Mouse (Mus musculus) limb, embryonic 14.5 days (tissue): ENCODE measurements around the gene Lcor. TPM values are rescaled to one million over a fixed set of nuclear protein-coding genes. Genes with fewer than 3 reads are reported as not detected.

Experiments
- ATAC-seq: fragments of 200-750 bp; cut with Nextera tagmentation; 2 replicates; pipeline ENCODE4 v1.8.0; 2017; ENCODE audit warnings: low read depth, moderate number of reproducible peaks, moderate TSS enrichment; ENCODE audit not compliant: low FRiP score
- DNase-seq: peaks from one replicate; pipeline ENCODE4 v3.0.0-alpha.2; 2015; ENCODE audit warnings: low spot score
- H3K27ac ChIP-seq: fragments of 300-500 bp; sonication (generic); replicated peaks from 2 replicates; pipeline ENCODE4 v1.5.1; 2014; ENCODE audit warnings: low read depth, mild to moderate bottlenecking, low read length, moderate library complexity, mixed read lengths
- H3K27me3 ChIP-seq: fragments of 300-500 bp; sonication (generic); 2 replicates; pipeline ENCODE4 v1.6.1; 2014; ENCODE audit warnings: low read length, mixed read lengths; ENCODE audit not compliant: control insufficient read depth, insufficient read depth
- H3K36me3 ChIP-seq: fragments of 300-500 bp; sonication (generic); 2 replicates; pipeline ENCODE4 v1.6.1; 2014; ENCODE audit warnings: mild to moderate bottlenecking, low read length, moderate library complexity, mixed read lengths; ENCODE audit not compliant: control insufficient read depth, insufficient read depth
- H3K4me1 ChIP-seq: fragments of 300-500 bp; sonication (generic); 2 replicates; pipeline ENCODE4 v1.6.1; 2014; ENCODE audit warnings: antibody characterized with exemption, low read length, mixed read lengths; ENCODE audit not compliant: control insufficient read depth, insufficient read depth
- H3K4me2 ChIP-seq: fragments of 300-500 bp; sonication (generic); replicated peaks from 2 replicates; pipeline ENCODE4 v1.6.1; 2014; ENCODE audit warnings: low read depth, mild to moderate bottlenecking, low read length, moderate library complexity; ENCODE audit not compliant: severe bottlenecking
- H3K4me3 ChIP-seq: fragments of 300-500 bp; sonication (generic); replicated peaks from 2 replicates; pipeline ENCODE4 v1.5.1; 2014; ENCODE audit warnings: low read length
- H3K9ac ChIP-seq: fragments of 300-500 bp; sonication (generic); 2 replicates; pipeline ENCODE4 v1.6.1; 2014; ENCODE audit warnings: mild to moderate bottlenecking, low read depth, low read length, moderate library complexity; ENCODE audit not compliant: severe bottlenecking
- H3K9me3 ChIP-seq: fragments of 300-500 bp; sonication (generic); 2 replicates; pipeline ENCODE4 v1.6.1; 2016; ENCODE audit warnings: low read length; ENCODE audit not compliant: control insufficient read depth
- POLR2A ChIP-seq: fragments of 200-500 bp; IDR thresholded peaks from 2 replicates; pipeline ENCODE4 v1.8.0; 2012; ENCODE audit warnings: inconsistent platforms, mild to moderate bottlenecking, moderate library complexity, borderline replicate concordance; ENCODE audit not compliant: insufficient read depth, insufficient read length; ENCODE audit errors: extremely low read depth
- WGBS: fragments of 180-500 bp; shearing (Covaris S2); extraction: QIAGEN DNeasy Blood & Tissue Kit; methylation state at CpG from one replicate; pipeline ENCODE4 v1.1.7; 2014; 5-methylcytosine and 5-hydroxymethylcytosine counted together
- polyA plus RNA-seq, 2 experiments: library from polyadenylated mRNA; depleted of rRNA in 1 of 2; stranded (reverse) in 1 of 2; unstranded in 1 of 2; fragments of >200 nt; fragmentation: Nextera tagmentation in 1 of 2; extraction: Ambion mirVana in 1 of 2; gene quantifications; 2 replicates each; pipeline versions ENCODE4 v1.2.1 to v1.2.3; 2012 to 2014

The Lcor gene
- polyA plus RNA-seq, 2 experiments, result 2.8 to 9.5 TPM

DNA sequence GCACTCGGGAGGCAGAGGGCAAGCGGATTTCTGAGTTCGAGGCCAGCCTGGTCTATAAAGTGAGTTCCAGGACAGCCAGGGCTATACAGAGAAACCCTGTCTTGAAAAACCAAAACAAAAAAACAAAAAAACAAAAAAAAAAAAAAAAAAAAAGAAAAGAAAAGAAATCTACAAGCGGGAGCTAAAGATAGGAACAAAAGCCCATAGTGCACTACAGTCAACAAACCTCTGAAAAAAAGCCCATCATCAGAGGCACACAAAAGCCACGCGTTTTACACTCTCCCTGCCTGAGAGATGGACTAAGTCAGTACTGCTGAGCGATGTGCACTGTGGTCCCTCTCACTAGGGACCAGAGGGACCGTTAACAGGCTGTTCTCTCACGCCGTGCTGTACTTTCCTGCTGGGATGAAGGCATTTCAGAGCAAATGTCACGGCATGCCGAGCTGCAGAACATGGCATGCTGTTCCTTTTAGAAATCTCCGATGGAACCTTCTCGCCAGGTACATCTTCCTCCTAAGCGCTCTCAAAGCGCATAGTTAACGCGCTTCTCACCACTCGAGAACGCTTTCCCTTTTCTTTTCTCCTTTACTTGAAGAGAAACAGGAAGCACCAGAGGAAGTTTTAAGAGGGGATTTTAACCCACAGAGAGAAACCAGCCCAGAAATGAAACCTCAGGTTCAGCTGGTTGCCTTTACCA is 40.4 kb upstream of the Lcor start:
- H3K9me3 ChIP-seq, result no peaks in the 10 kb centered on the region
- peak overlapping the region; percentile 17 for H3K4me3 ChIP-seq
- no peaks in the 10 kb centered on the region for H3K27me3 ChIP-seq
- H3K4me2 ChIP-seq, result peak overlapping the region; percentile 35
- no peaks in the 10 kb centered on the region for H3K4me1 ChIP-seq
- no peak overlapping the region for H3K27ac ChIP-seq
- no peak for TF ChIP-seq POLR2A
- no peak for ATAC-seq
- H3K9ac ChIP-seq, result no peak overlapping the region
- no peaks in the 10 kb centered on the region for H3K36me3 ChIP-seq
- WGBS, result 17% methylated on average over 20 of the region's 20 CpGs
- DNase-seq, result no peak

- no peak overlapping the region for H3K9ac ChIP-seq
- no peaks in the 10 kb centered on the region for H3K4me1 ChIP-seq
- H3K4me2 ChIP-seq, result peak overlapping the region; percentile 35
- H3K27ac ChIP-seq, result no peak overlapping the region
- 10% methylated on average over 6 of the region's 6 CpGs for WGBS
- no peaks in the 10 kb centered on the region for H3K27me3 ChIP-seq
- no peaks in the 10 kb centered on the region for H3K9me3 ChIP-seq
- no peak for TF ChIP-seq POLR2A
- ATAC-seq, result no peak
- H3K4me3 ChIP-seq, result peak overlapping the region; percentile 17; the same call in 1 of the 2 replicates
- peak; percentile 18 for DNase-seq
- no peaks in the 10 kb centered on the region for H3K36me3 ChIP-seq
Measured at GRCm38 (mm10) chr19:41442608-41442969, 39.8 kb upstream of the Lcor start.

- ATAC-seq, result no peak
- no peak for TF ChIP-seq POLR2A
- no peaks in the 10 kb centered on the region for H3K4me1 ChIP-seq
Measured at GRCm38 (mm10) chr19:41444491-41444890, 37.9 kb upstream of the Lcor start.

DNA sequence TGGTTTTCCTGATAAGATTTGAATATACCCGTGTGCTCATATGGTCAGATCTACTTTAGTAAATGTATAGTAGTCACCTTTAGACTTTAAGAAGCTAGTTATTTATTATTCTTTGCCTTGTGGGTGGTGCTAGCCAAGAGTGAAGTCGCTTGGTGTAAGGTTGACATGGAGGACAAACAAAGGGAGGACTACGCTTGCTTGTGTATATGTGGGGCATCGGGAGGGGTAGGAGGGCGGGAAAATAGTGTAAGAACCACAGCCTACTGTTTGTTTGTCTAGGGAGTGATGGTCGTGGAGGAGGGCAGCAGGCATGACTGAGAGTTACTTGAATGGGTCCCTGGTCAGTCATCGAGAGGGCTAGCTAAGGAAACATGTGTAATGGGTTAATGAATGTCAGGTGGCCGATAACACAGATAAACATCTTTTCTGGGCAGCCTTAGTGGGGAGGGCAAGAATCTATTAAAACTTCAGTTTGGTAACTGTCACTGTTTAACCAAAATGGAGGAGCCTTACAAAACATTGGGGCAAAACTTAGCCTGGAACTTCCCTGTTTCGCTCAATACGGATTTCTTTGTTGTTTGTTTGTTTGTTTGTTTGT is 37.3 kb upstream of the Lcor start:
- DNase-seq, result no peak

More at GRCm38 (mm10) chr19:41444491-41444890, 37.9 kb upstream of the Lcor start:
- H3K36me3 ChIP-seq, result no peaks in the 10 kb centered on the region
- H3K9ac ChIP-seq, result no peak overlapping the region
- H3K4me3 ChIP-seq, result no peak overlapping the region
- DNase-seq, result no peak
- 71% methylated on average over 8 of the region's 8 CpGs for WGBS
- no peak overlapping the region for H3K4me2 ChIP-seq
- no peaks in the 10 kb centered on the region for H3K9me3 ChIP-seq
- H3K27me3 ChIP-seq, result no peaks in the 10 kb centered on the region
- H3K27ac ChIP-seq, result no peak overlapping the region

DNA sequence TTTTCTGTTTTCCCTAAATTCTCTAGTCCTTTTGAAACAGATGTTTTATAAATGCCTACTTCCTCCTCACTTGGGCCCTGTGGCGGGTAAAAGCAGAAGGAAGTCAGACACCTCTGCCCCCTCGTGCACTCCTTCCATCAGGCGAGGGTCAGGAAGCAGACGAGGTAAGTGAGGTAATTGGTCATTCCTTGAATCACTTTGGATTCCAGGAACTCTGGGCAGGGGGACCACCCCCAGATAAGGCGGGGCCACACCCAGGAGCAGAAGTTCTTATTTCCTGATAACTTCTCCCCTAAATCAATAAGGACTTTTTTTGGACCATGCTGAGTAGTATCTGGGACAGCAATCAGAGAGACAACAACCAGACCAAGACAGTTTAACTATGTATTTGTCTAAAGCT is 36.7 kb upstream of the Lcor start:
- Histone ChIP-seq H3K27ac (no peak overlapping the region), H3K4me3 (no peak overlapping the region), H3K9ac (no peak overlapping the region), H3K27me3 (no peaks in the 10 kb centered on the region), H3K4me1 (no peaks in the 10 kb centered on the region), H3K9me3 (no peaks in the 10 kb centered on the region), H3K4me2 (no peak overlapping the region), H3K36me3 (no peaks in the 10 kb centered on the region)
- TF ChIP-seq POLR2A, result no peak
- 32% methylated on average over 5 of the region's 5 CpGs for WGBS
- DNase-seq, result no peak
- ATAC-seq, result no peak

More for the DNA sequence above, 37.3 kb upstream of the Lcor start:
- Histone ChIP-seq H3K27ac (no peak overlapping the region), H3K9ac (no peak overlapping the region), H3K27me3 (no peaks in the 10 kb centered on the region), H3K4me3 (no peak overlapping the region), H3K4me2 (no peak overlapping the region), H3K4me1 (no peaks in the 10 kb centered on the region), H3K9me3 (no peaks in the 10 kb centered on the region), H3K36me3 (no peaks in the 10 kb centered on the region)
- 64% methylated on average over 10 of the region's 10 CpGs for WGBS
- ATAC-seq, result no peak
- TF ChIP-seq POLR2A, result no peak
